Mouse (Mus musculus) ES-Bruce4 (cell line): ENCODE results near the gene Spns2. TPM values are rescaled to one million over a fixed set of nuclear protein-coding genes. Genes with fewer than 3 reads are reported as not detected.

Experiments
- H3K27ac ChIP-seq: 2 replicates; pipeline ENCODE4 v1.5.1; 2012; ENCODE audit warnings: low read length, inconsistent platforms; ENCODE audit not compliant: insufficient read depth
- H3K27me3 ChIP-seq: 2 replicates; pipeline ENCODE4 v1.6.1; 2012; ENCODE audit warnings: mild to moderate bottlenecking, low read length, inconsistent platforms; ENCODE audit not compliant: control insufficient read depth, poor library complexity, insufficient read depth, severe bottlenecking
- H3K36me3 ChIP-seq: 2 replicates; pipeline ENCODE4 v1.6.1; 2012; ENCODE audit warnings: inconsistent platforms, mild to moderate bottlenecking, low read length, moderate library complexity; ENCODE audit not compliant: control insufficient read depth, poor library complexity, insufficient read depth, severe bottlenecking
- H3K4me1 ChIP-seq: one replicate; pipeline ENCODE4 v1.8.1; 2011; ENCODE audit warnings: low read length; ENCODE audit not compliant: control insufficient read depth, insufficient read depth
- H3K4me3 ChIP-seq: 2 replicates; pipeline ENCODE4 v1.5.1; 2011; ENCODE audit warnings: low read depth, mild to moderate bottlenecking, low read length
- H3K9ac ChIP-seq: 2 replicates; pipeline ENCODE4 v1.6.1; 2012; ENCODE audit warnings: low read depth, mild to moderate bottlenecking, inconsistent platforms; ENCODE audit not compliant: poor library complexity, severe bottlenecking
- H3K9me3 ChIP-seq: replicated peaks from 2 replicates; pipeline ENCODE4 v1.6.1; 2012; ENCODE audit warnings: mild to moderate bottlenecking, low read length, inconsistent platforms; ENCODE audit not compliant: control insufficient read depth, poor library complexity, insufficient read depth, severe bottlenecking
- CTCF ChIP-seq: IDR thresholded peaks from one replicate; pipeline ENCODE4 v1.8.1; 2011; ENCODE audit warnings: low read depth, low read length
- EP300 ChIP-seq: IDR thresholded peaks from 2 replicates; pipeline ENCODE4 v1.6.1; 2011; ENCODE audit warnings: low read depth, low read length; ENCODE audit not compliant: insufficient read depth
- POLR2A ChIP-seq: IDR thresholded peaks from one replicate; pipeline ENCODE4 v1.8.1; 2011; ENCODE audit warnings: low read length; ENCODE audit not compliant: insufficient read depth
- polyA plus RNA-seq: library from polyadenylated mRNA; stranded (reverse); fragments of >200 nt; gene quantifications from 2 replicates; pipeline ENCODE4 v1.2.4, GENCODE M21; 2011; ENCODE audit warnings: low read depth; ENCODE audit not compliant: missing spikeins, insufficient read depth, insufficient read length

Spns2 gene
- polyA plus RNA-seq, 1 experiment, result 0.48 TPM

GRCm38 (mm10) chr11:72469217-72469616 is 20.5 kb downstream of the Spns2 start:
- Histone ChIP-seq H3K9me3 (no peaks in the 10 kb centered on the region), H3K27ac (no peak overlapping the region), H3K4me3 (no peak overlapping the region), H3K9ac (no peak overlapping the region), H3K4me1 (no peaks in the 10 kb centered on the region), H3K27me3 (no peaks in the 10 kb centered on the region), H3K36me3 (no peaks in the 10 kb centered on the region)
- TF ChIP-seq CTCF (no peak), POLR2A (no peak), EP300 (no peak)

- no peak overlapping the region for H3K9ac ChIP-seq
- H3K36me3 ChIP-seq, result no peaks in the 10 kb centered on the region
- no peak for TF ChIP-seq POLR2A
- no peak for TF ChIP-seq CTCF
- TF ChIP-seq EP300, result no peak
- no peaks in the 10 kb centered on the region for H3K4me1 ChIP-seq
- no peak overlapping the region for H3K4me3 ChIP-seq
- no peaks in the 10 kb centered on the region for H3K27me3 ChIP-seq
- no peak overlapping the region for H3K27ac ChIP-seq
- no peaks in the 10 kb centered on the region for H3K9me3 ChIP-seq
Measured at GRCm38 (mm10) chr11:72468525-72468924, 21.2 kb downstream of the Spns2 start.

- no peak overlapping the region for H3K27ac ChIP-seq
- H3K4me3 ChIP-seq, result no peak overlapping the region
- H3K4me1 ChIP-seq, result no peaks in the 10 kb centered on the region
Measured at GRCm38 (mm10) chr11:72466694-72467507, 22.8 kb downstream of the Spns2 start.

GRCm38 (mm10) chr11:72465978-72466693 is 23.6 kb downstream of the Spns2 start:
- H3K27me3 ChIP-seq, result no peaks in the 10 kb centered on the region
- no peaks in the 10 kb centered on the region for H3K4me1 ChIP-seq
- no peak overlapping the region for H3K9ac ChIP-seq
- H3K36me3 ChIP-seq, result no peaks in the 10 kb centered on the region
- no peak for TF ChIP-seq EP300
- no peak for TF ChIP-seq CTCF
- no peak for TF ChIP-seq POLR2A
- no peaks in the 10 kb centered on the region for H3K9me3 ChIP-seq
- H3K27ac ChIP-seq, result no peak overlapping the region
- no peak overlapping the region for H3K4me3 ChIP-seq

More at GRCm38 (mm10) chr11:72466694-72467507, 22.8 kb downstream of the Spns2 start:
- TF ChIP-seq EP300 (no peak), CTCF (no peak), POLR2A (no peak)
- Histone ChIP-seq H3K9me3 (no peaks in the 10 kb centered on the region), H3K36me3 (no peaks in the 10 kb centered on the region), H3K27me3 (no peaks in the 10 kb centered on the region), H3K9ac (no peak overlapping the region)

GRCm38 (mm10) chr11:72464821-72465220 is 24.9 kb downstream of the Spns2 start:
- no peaks in the 10 kb centered on the region for H3K9me3 ChIP-seq
- TF ChIP-seq EP300 (no peak), POLR2A (no peak), CTCF (no peak)
- no peak overlapping the region for H3K4me3 ChIP-seq
- no peak overlapping the region for H3K27ac ChIP-seq
- H3K9ac ChIP-seq, result no peak overlapping the region
- H3K36me3 ChIP-seq, result no peaks in the 10 kb centered on the region
- no peaks in the 10 kb centered on the region for H3K4me1 ChIP-seq
- H3K27me3 ChIP-seq, result no peaks in the 10 kb centered on the region
